ENCODE assay signal across 8 mouse cellular contexts in genomic region chr6:29609111-29610019, GRCm38 (mm10). TPM values are rescaled to one million over a fixed set of nuclear protein-coding genes. Genes with fewer than 3 reads are reported as not detected.
DNase-seq lines count a peak whose midpoint lies in the region; ATAC-seq lines count a peak whose summit lies in the region.

TSS of gene Tnpo3 (minus strand) at chr6:29609887.

- ATAC-seq in hindbrain, embryonic 12.5 days (ENCODE audit: low FRiP score): peak; percentile 96

- H3K4me2 ChIP-seq in hindbrain, embryonic 12.5 days (replicated peaks): peak within 1 kb of the TSS; percentile 81

- H3K9ac ChIP-seq in hindbrain, embryonic 12.5 days: peak within 1 kb of the TSS; percentile 95

- peaks cover 15% of the 10 kb centered on the region for H3K4me1 ChIP-seq in hindbrain, embryonic 12.5 days

- no peaks in the 10 kb centered on the region for H3K36me3 ChIP-seq in hindbrain, embryonic 12.5 days

- H3K4me3 ChIP-seq in hindbrain, embryonic 12.5 days: peak within 1 kb of the TSS; percentile 97

- H3K27ac ChIP-seq in hindbrain, embryonic 12.5 days: peak within 1 kb of the TSS; percentile 80

- WGBS in hindbrain, embryonic 12.5 days: under 1% methylated on average over 67 of the region's 67 CpGs

- H3K27me3 ChIP-seq in hindbrain, embryonic 12.5 days: 0 out of 2 replicates have a peak, but pooled peaks cover 4% of the 10 kb centered on the region

- peak; percentile 97 for DNase-seq in NIH3T3 (ENCODE audit: low read depth)
- peak; percentile 96 to 97 for DNase-seq in cerebellum, postnatal 10 days
- DNase-seq in frontal cortex, postnatal 10 days (ENCODE audit: low spot score in 2 of 2): peak; percentile 89
- peak; percentile 92 to 93 for DNase-seq in layer of hippocampus, postnatal 14 days (ENCODE audit: low spot score in 2 of 2)
- DNase-seq in lung, postnatal 14 days: peak; percentile 95
- DNase-seq in retina, adult 2 months (ENCODE audit: low read depth, low spot score): peak; percentile 90
- peak; percentile 90 to 92 for DNase-seq in thymus, postnatal 36 days

- H3K9me3 ChIP-seq in hindbrain, embryonic 12.5 days (replicated peaks): 0 out of 2 replicates have a peak, but pooled peaks cover 4% of the 10 kb centered on the region

RNA-seq across cellular contexts. Expression of gene Tnpo3, which starts in this region (rescaled TPM):
- 107 TPM in 2 replicates for polyA plus RNA-seq in hindbrain, embryonic 12.5 days (2016; fragmentation: Nextera tagmentation; extraction: Ambion mirVana)
- total RNA-seq in layer of hippocampus, postnatal 14 days (2021): 10 to 100 TPM; 67.8 to 68.7 TPM

Comparison
In these comparisons a context has a peak if more than half of its experiments do, and no peak if none do; other contexts are left out.
1. Peak in every context shown above with its lines: DNase-seq, ATAC-seq, H3K4me3 ChIP-seq and H3K27ac ChIP-seq.